Mouse (Mus musculus) limb, embryonic 12.5 days (tissue): Measurements from ENCODE around the gene AL607142.1. TPM values are rescaled to one million over a fixed set of nuclear protein-coding genes. Genes with fewer than 3 reads are reported as not detected.

ENCODE experiments used
- ATAC-seq: fragments of 200-750 bp; cut with Nextera tagmentation; 2 replicates; pipeline ENCODE4 v1.8.0; 2017; ENCODE audit warnings: low read depth, moderate TSS enrichment; ENCODE audit not compliant: insufficient number of reproducible peaks, insufficient read depth, low FRiP score, low TSS enrichment
- H3K27ac ChIP-seq: fragments of 300-500 bp; sonication (generic); 2 replicates; pipeline ENCODE4 v1.5.1; 2016; ENCODE audit warnings: mild to moderate bottlenecking, moderate library complexity
- H3K27me3 ChIP-seq: fragments of 300-500 bp; sonication (generic); 2 replicates; pipeline ENCODE4 v1.6.1; 2016; ENCODE audit warnings: mild to moderate bottlenecking, moderate library complexity
- H3K36me3 ChIP-seq: fragments of 300-500 bp; sonication (generic); 2 replicates; pipeline ENCODE4 v1.6.1; 2016; ENCODE audit warnings: mild to moderate bottlenecking, moderate library complexity
- H3K4me1 ChIP-seq: fragments of 300-500 bp; sonication (generic); replicated peaks from 2 replicates; pipeline ENCODE4 v1.6.1; 2016
- H3K4me2 ChIP-seq: fragments of 300-500 bp; sonication (generic); 2 replicates; pipeline ENCODE4 v1.6.1; 2016; ENCODE audit warnings: mild to moderate bottlenecking, moderate library complexity
- H3K4me3 ChIP-seq: fragments of 300-500 bp; sonication (generic); replicated peaks from 2 replicates; pipeline ENCODE4 v1.5.1; 2016; ENCODE audit warnings: mild to moderate bottlenecking
- H3K9ac ChIP-seq: fragments of 300-500 bp; sonication (generic); replicated peaks from 2 replicates; pipeline ENCODE4 v1.6.1; 2016; ENCODE audit warnings: mild to moderate bottlenecking, moderate library complexity
- H3K9me3 ChIP-seq: fragments of 300-500 bp; sonication (generic); 2 replicates; pipeline ENCODE4 v1.6.1; 2016; ENCODE audit warnings: mild to moderate bottlenecking, moderate library complexity
- WGBS: fragments of 180-500 bp; shearing (Covaris S2); methylation state at CpG from one replicate; pipeline ENCODE4 v1.1.7; 2016; 5-methylcytosine and 5-hydroxymethylcytosine counted together
- polyA plus RNA-seq: library from polyadenylated mRNA; unstranded; fragments of >200 nt; fragmentation: Nextera tagmentation; extraction: Ambion mirVana; gene quantifications from 2 replicates; pipeline ENCODE4 v1.2.1, GENCODE M21; 2016

AL607142.1 gene
- not detected in 2 replicates for polyA plus RNA-seq

DNA sequence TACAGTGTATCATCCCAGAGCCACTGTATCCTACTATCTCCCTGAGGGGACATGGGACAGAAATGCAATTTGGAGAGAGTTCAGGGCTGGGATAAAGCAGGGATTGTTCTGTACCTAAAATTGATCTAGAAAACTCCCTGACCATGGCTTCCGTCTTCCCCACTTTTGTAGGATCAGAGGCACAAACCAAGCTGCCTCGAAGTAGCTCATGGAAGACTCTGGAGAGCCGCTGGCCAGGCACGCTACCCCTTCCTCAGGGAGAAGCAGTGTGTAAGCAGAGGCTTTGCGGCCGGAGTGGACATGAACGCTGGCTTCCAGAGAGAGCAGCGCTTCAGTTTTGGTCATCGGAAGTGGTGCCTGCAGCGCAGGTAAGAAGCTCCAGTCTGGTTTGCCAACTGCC is at the start of gene AL607142.1:
AL607142.1 (plus strand) TSS at position 301 of the 400 bp plus-strand sequence.
- H3K4me3 ChIP-seq: no peak within 1 kb of the TSS
- H3K27me3 ChIP-seq: no peaks in the 10 kb centered on the region
- no peaks in the 10 kb centered on the region for H3K36me3 ChIP-seq
- H3K9ac ChIP-seq: no peak within 1 kb of the TSS
- H3K27ac ChIP-seq: no peak within 1 kb of the TSS
- no peaks in the 10 kb centered on the region for H3K4me1 ChIP-seq
- H3K9me3 ChIP-seq: no peaks in the 10 kb centered on the region
- ATAC-seq: no peak
- WGBS: 89% methylated on average over 10 of the region's 10 CpGs
- H3K4me2 ChIP-seq: no peak within 1 kb of the TSS

DNA sequence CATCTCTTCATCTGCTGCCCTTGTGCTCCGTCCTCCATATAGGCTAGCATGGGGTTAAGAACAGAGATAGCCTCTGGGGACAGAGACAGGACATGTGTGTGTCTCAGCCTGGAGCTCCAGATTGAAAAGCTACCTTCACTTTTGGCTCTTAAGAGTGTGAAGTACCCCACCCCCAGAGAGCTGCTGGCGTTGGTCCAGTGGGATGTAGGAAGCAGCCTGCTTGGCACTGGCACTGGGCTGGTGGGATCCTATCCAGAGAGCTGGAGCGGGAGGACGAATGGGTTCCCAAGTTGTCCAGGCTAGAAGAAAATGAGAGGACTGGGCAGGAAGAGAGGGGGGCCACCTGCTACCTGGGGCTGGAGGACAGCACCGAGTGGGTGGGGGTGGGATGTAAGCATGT is 46.4 kb upstream of the AL607142.1 start:
- Histone ChIP-seq H3K4me1 (no peaks in the 10 kb centered on the region), H3K27me3 (peaks cover 5% of the 10 kb centered on the region), H3K4me2 (no peak overlapping the region), H3K36me3 (no peaks in the 10 kb centered on the region), H3K9ac (no peak overlapping the region), H3K4me3 (no peak overlapping the region), H3K9me3 (no peaks in the 10 kb centered on the region), H3K27ac (no peak overlapping the region)
- WGBS: 82% methylated on average over 5 of the region's 5 CpGs
- no peak for ATAC-seq

DNA sequence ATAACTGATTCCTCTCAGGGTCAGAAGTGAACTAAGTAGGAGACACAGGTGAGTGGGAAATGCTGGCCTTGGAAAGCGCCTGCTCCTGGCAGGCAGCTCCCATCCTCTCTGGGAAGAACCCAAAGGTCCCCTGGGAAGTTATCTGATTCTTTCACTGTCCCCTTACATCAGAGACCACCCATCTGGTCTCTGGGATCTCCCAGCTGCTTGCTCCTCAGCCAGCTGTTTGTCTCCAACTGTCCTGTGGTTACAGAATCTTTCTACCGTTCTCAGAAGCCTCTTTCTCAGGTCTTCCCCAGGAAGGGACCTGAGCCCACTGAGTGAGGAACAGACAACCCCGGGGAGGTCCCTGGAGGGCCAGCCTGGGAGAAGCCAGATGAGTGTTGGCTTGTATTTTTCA is 42.4 kb upstream of the AL607142.1 start:
- Histone ChIP-seq H3K4me1 (peaks cover 6% of the 10 kb centered on the region; the same call in 1 of the 2 replicates), H3K27me3 (peaks cover 14% of the 10 kb centered on the region), H3K27ac (no peak overlapping the region), H3K9me3 (no peaks in the 10 kb centered on the region), H3K9ac (no peak overlapping the region), H3K36me3 (no peaks in the 10 kb centered on the region), H3K4me2 (no peak overlapping the region), H3K4me3 (no peak overlapping the region)
- WGBS: 65% methylated on average over 3 of the region's 3 CpGs
- ATAC-seq: no peak

DNA sequence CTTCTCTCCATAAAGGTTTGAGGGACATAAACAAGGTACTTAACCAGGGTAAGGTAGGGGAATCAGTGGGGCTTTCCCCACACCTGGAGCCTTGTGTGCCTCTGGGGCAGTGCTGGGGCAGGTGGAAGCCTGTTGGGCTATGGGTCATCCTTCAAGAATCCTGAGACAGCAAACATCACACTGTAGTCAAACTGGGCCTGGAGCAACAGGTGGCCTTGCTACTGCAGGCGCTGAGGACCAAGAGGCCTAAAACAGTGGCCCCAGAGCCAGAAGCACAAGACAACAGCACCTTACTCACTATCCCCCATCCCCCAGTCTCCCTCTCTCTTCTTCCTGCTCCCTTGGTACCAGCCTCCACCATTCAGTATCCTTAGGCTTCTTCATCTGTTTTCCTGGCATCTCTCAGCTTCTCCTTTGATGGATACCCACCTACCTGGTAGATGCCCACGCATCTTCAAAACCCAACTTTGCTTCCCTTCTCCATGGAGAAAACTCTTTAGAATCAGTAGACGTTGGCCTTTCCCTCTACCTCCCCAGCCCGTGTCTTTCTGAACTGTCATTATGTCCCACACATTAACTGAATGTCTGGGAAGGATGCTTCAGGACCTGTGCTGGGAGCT is 41.5 kb upstream of the AL607142.1 start:
- Histone ChIP-seq H3K9ac (no peak overlapping the region), H3K4me2 (no peak overlapping the region), H3K4me3 (no peak overlapping the region), H3K9me3 (no peaks in the 10 kb centered on the region), H3K27ac (no peak overlapping the region), H3K4me1 (peaks cover 6% of the 10 kb centered on the region; the same call in 1 of the 2 replicates), H3K27me3 (peaks cover 18% of the 10 kb centered on the region), H3K36me3 (no peaks in the 10 kb centered on the region)
- 90% methylated on average over 4 of the region's 4 CpGs for WGBS
- ATAC-seq: no peak

DNA sequence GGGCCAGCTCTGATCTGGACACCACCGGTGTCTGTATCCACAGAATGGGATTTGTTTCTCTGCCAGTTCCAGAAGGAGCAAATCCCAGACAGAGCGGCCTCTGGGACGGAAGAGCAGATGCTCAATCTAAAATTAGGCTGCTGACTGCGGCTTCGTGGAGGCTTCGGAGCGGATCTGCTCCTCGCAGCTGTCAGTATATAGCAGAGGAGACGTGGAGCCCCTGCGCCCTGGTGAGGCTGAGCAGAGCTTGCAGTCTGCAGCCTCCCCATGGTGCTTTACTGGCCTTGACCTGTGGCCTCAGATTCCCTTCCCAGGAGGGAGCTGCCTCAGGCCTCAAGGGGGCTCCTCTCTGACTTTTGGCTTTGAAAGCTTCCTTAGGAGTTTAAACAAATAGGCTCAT is 40.7 kb upstream of the AL607142.1 start:
- H3K9ac ChIP-seq: no peak overlapping the region
- H3K4me3 ChIP-seq: no peak overlapping the region
- H3K9me3 ChIP-seq: no peaks in the 10 kb centered on the region
- H3K27me3 ChIP-seq: peaks cover 21% of the 10 kb centered on the region
- no peaks in the 10 kb centered on the region for H3K36me3 ChIP-seq
- ATAC-seq: no peak
- H3K4me1 ChIP-seq: peaks cover 6% of the 10 kb centered on the region; the same call in 1 of the 2 replicates
- 47% methylated on average over 10 of the region's 10 CpGs for WGBS
- no peak overlapping the region for H3K27ac ChIP-seq
- H3K4me2 ChIP-seq: no peak overlapping the region

DNA sequence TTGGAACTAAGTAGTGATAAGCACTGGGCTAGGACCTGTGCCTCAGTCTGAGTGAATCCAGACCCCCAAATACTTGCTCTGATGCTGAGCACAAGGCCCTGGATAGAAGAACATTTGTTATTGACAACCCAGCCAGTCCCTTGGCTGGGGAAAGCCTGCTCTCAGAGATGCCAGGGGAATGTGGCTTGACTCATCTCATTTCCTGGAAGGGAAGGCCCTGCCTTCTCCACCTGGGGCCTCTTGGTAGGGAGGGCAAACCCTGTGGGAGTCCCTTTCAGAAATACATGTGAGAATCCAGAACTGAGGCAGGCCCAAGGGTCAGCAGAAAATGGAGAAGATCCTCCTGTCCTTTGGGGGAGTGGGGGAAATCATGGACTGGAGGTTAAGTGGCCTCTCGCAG is 37.1 kb upstream of the AL607142.1 start:
- Histone ChIP-seq H3K9ac (no peak overlapping the region), H3K4me3 (no peak overlapping the region), H3K4me2 (no peak overlapping the region), H3K27ac (no peak overlapping the region), H3K9me3 (no peaks in the 10 kb centered on the region), H3K4me1 (peaks cover 11% of the 10 kb centered on the region), H3K36me3 (no peaks in the 10 kb centered on the region), H3K27me3 (peaks cover 47% of the 10 kb centered on the region)
- ATAC-seq: no peak
- WGBS: 86% methylated on average over 1 of the region's 1 CpGs

DNA sequence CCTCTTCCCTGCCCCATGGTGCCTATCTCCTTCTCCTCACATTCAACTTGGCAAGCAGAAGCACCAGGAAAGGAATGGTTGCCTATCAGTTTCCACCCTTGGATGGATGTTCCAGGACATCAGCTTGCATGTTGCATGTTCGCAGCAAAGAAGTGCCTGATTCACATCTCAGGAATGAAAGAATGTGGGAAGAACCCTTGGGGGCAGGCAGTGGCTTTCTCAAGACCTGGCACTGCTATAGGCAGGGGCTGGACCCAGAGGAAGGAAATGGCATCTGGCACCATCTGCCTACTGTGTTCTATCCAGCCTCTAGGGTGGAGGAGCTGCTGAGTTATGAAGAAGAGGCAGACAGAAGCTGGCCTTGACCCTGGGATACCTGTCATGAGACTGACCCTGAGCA is 34.9 kb upstream of the AL607142.1 start:
- Histone ChIP-seq H3K4me2 (no peak overlapping the region), H3K27ac (no peak overlapping the region), H3K36me3 (no peaks in the 10 kb centered on the region), H3K9me3 (no peaks in the 10 kb centered on the region), H3K9ac (no peak overlapping the region), H3K4me3 (no peak overlapping the region), H3K27me3 (peaks cover 59% of the 10 kb centered on the region), H3K4me1 (peaks cover 14% of the 10 kb centered on the region)
- ATAC-seq: no peak
- 100% methylated on average over 1 of the region's 1 CpGs for WGBS

DNA sequence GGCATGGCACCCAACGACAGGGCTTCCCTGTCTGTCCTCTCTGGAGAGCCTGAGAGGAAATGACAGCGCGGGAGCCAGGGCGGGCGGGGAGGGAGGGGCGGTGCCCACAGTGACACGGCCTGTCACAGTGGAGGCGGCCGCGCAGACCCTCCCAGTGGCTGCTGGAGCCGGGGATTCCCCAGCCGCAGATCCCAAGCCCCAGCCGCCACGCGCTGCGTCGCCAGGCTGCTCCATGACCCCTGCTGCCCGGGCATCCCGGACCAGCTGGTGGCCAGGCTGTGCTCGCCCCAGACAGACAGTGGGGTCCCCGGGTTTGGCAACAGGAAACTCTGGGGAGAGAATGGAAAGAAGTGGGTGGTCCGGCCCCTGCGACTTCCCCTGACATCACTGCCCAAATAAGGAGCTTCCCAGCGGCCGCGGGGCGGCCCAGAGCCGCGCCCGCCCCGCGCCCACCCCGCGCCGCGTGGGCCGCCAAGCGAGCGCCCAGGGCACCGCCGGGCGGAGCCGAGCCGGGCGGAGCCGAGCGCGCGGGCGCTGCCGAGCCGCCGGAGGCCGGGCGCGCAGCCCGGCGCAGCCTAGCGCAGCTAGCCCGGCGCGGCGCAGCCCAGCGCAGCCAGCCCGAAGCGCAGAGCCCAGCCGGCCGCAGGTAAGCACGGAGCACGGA is 32.3 kb upstream of the AL607142.1 start:
- H3K9me3 ChIP-seq: no peaks in the 10 kb centered on the region
- WGBS: under 1% methylated on average over 40 of the region's 70 CpGs
- H3K4me1 ChIP-seq: peaks cover 14% of the 10 kb centered on the region
- H3K27ac ChIP-seq: no peak overlapping the region
- no peaks in the 10 kb centered on the region for H3K36me3 ChIP-seq
- H3K27me3 ChIP-seq: peaks cover 81% of the 10 kb centered on the region
- peak; percentile 69; the same call in 1 of the 2 replicates for ATAC-seq
- H3K9ac ChIP-seq: peak overlapping the region; percentile 55
- peak overlapping the region; percentile 60 for H3K4me3 ChIP-seq
- peak overlapping the region; percentile 99 for H3K4me2 ChIP-seq

DNA sequence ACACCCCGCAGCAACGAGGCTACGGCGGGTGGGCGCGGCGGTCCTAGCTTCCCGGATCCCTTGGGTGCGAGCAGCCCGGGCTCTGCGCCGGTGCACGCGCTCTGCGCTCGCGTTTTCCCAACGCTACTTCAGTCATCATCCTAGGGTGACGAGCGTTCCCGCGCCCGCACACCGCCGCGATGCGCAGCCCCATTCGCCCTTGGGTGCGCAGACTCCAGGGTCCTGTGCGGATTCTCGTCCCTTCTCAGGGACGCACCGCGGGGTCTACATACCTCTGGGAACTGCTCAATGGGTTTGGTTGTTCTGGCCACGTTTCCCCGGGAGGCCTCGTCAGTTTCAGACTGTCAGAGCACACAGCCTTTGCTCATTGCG is 31.8 kb upstream of the AL607142.1 start:
- H3K9me3 ChIP-seq: no peaks in the 10 kb centered on the region
- H3K9ac ChIP-seq: peak overlapping the region; percentile 55
- 1% methylated on average over 37 of the region's 38 CpGs for WGBS
- H3K4me3 ChIP-seq: peak overlapping the region; percentile 60
- no peak overlapping the region for H3K27ac ChIP-seq
- H3K4me2 ChIP-seq: peak overlapping the region; percentile 99
- peaks cover 83% of the 10 kb centered on the region for H3K27me3 ChIP-seq
- ATAC-seq: no peak
- H3K4me1 ChIP-seq: peaks cover 14% of the 10 kb centered on the region
- H3K36me3 ChIP-seq: no peaks in the 10 kb centered on the region

DNA sequence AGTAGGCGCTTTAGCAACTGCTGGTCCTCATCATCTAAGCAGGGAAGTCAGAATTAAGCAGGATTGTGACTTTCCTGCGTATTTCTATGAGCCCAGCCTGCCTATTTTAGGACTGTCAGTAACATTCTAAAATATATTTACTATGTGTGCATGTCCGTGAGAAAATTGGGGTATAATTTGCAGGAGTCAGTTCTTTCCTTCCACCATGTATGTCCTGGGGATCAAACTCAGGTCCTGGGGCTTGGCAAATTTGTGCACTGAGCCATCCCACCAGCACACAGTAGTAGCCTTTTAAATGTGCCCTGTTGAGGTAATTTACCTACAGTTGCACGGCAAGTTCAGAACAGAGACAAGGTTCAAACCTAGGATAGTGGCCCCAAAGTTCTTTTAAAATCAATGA is 28.5 kb upstream of the AL607142.1 start:
- peaks cover 68% of the 10 kb centered on the region for H3K27me3 ChIP-seq
- no peak for ATAC-seq

DNA sequence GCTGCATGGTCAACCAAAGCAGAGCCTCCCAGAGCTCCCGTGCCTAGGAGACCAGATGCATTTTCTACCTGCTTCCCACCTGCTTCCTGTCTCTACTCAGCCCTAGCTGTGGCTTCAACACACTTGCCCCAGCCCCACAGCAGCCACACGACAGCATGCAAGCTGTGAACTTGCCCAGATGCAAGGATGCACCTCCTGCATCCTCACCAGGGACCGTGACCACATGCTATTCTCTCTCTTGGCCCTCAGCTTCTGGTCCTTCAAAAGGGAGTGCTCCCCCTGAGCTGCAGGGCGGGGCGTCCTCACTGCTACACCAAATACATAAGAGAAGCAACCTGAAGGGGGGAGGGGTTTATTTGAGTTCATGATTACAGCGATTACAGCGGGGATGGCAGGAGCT is 27.8 kb upstream of the AL607142.1 start:
- Histone ChIP-seq H3K9ac (no peak overlapping the region), H3K27ac (no peak overlapping the region), H3K9me3 (no peaks in the 10 kb centered on the region), H3K4me3 (no peak overlapping the region), H3K27me3 (peaks cover 61% of the 10 kb centered on the region), H3K4me2 (no peak overlapping the region), H3K36me3 (no peaks in the 10 kb centered on the region), H3K4me1 (peaks cover 13% of the 10 kb centered on the region)
- WGBS: 46% methylated on average over 7 of the region's 7 CpGs
- ATAC-seq: no peak

More for the DNA sequence above, 28.5 kb upstream of the AL607142.1 start:
- no peaks in the 10 kb centered on the region for H3K36me3 ChIP-seq
- H3K4me2 ChIP-seq: no peak overlapping the region
- H3K4me1 ChIP-seq: peaks cover 14% of the 10 kb centered on the region
- H3K4me3 ChIP-seq: no peak overlapping the region
- H3K27ac ChIP-seq: no peak overlapping the region
- WGBS: 80% methylated on average over 4 of the region's 4 CpGs
- H3K9ac ChIP-seq: no peak overlapping the region
- no peaks in the 10 kb centered on the region for H3K9me3 ChIP-seq

DNA sequence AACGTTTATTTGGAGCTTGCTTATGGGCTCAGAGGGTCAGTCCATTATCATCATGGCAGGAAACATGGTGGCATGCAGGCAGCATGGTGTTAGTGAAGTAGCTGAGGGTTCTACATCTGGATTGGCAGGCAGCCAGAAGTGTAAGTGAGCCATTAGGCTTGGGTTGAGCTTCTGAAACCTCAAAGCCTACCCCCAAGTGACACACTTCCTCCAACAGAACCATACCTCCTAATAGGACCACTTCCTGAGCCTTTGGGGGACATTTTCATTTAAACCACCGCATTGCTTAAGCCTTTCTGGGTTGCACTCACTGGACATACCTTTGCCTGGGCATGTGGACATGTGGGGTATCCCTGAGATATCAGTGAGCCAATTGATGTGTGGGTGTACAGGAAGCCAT is 23.3 kb upstream of the AL607142.1 start:
- Histone ChIP-seq H3K4me2 (no peak overlapping the region), H3K27ac (no peak overlapping the region), H3K9ac (no peak overlapping the region), H3K36me3 (no peaks in the 10 kb centered on the region), H3K4me1 (peaks cover 6% of the 10 kb centered on the region), H3K27me3 (peaks cover 17% of the 10 kb centered on the region), H3K9me3 (no peaks in the 10 kb centered on the region), H3K4me3 (no peak overlapping the region)
- 84% methylated on average over 2 of the region's 2 CpGs for WGBS
- no peak for ATAC-seq
